Mouse (Mus musculus) forebrain, postnatal 0 days (tissue): ENCODE data around the gene Fars2. TPM values are rescaled to one million over a fixed set of nuclear protein-coding genes. Genes with fewer than 3 reads are reported as not detected.

Experiments used
- ATAC-seq: fragments of 200-750 bp; cut with Nextera tagmentation; 2 replicates; pipeline ENCODE4 v1.8.0; 2017; ENCODE audit warnings: mild to moderate bottlenecking, moderate library complexity
- DNase-seq: peaks from one replicate; pipeline ENCODE4 v3.0.0-alpha.2; 2015
- H3K27ac ChIP-seq: fragments of 300-500 bp; sonication (generic); 2 replicates; pipeline ENCODE4 v1.5.1; 2014; ENCODE audit warnings: low read depth, mild to moderate bottlenecking, antibody characterized with exemption, low read length, moderate library complexity, mixed read lengths
- H3K27me3 ChIP-seq: fragments of 300-500 bp; sonication (generic); 2 replicates; pipeline ENCODE4 v1.6.1; 2014; ENCODE audit warnings: mild to moderate bottlenecking, low read length, mixed read lengths; ENCODE audit not compliant: insufficient read depth
- H3K36me3 ChIP-seq: fragments of 300-500 bp; sonication (generic); 2 replicates; pipeline ENCODE4 v1.6.1; 2014; ENCODE audit warnings: mild to moderate bottlenecking, moderate library complexity; ENCODE audit not compliant: insufficient read depth
- H3K4me1 ChIP-seq: fragments of 300-500 bp; sonication (generic); 2 replicates; pipeline ENCODE4 v1.6.1; 2014; ENCODE audit warnings: antibody characterized with exemption; ENCODE audit not compliant: insufficient read depth
- H3K4me2 ChIP-seq: fragments of 300-500 bp; sonication (generic); 2 replicates; pipeline ENCODE4 v1.6.1; 2014; ENCODE audit warnings: low read depth, mild to moderate bottlenecking, moderate library complexity
- H3K4me3 ChIP-seq: fragments of 300-500 bp; sonication (generic); 2 replicates; pipeline ENCODE4 v1.5.1; 2014; ENCODE audit warnings: low read depth, low read length, mixed read lengths
- H3K9ac ChIP-seq: fragments of 300-500 bp; sonication (generic); 2 replicates; pipeline ENCODE4 v1.6.1; 2014; ENCODE audit warnings: mild to moderate bottlenecking
- H3K9me3 ChIP-seq: fragments of 300-500 bp; sonication (generic); 2 replicates; pipeline ENCODE4 v1.6.1; 2016; ENCODE audit warnings: low read length
- CTCF ChIP-seq: sonication (generic); IDR thresholded peaks from 2 replicates; pipeline ENCODE4 v1.5.1; 2016; ENCODE audit warnings: antibody characterized with exemption, control low read depth, low read depth
- WGBS: fragments of 180-500 bp; shearing (Covaris S2); extraction: QIAGEN DNeasy Blood & Tissue Kit; methylation state at CpG from one replicate; pipeline ENCODE4 v1.1.7; 2014; 5-methylcytosine and 5-hydroxymethylcytosine counted together
- polyA plus RNA-seq: library from polyadenylated mRNA; unstranded; fragments of >200 nt; fragmentation: Nextera tagmentation; extraction: Ambion mirVana; gene quantifications from 2 replicates; pipeline ENCODE4 v1.2.1, GENCODE M21; 2015
- total RNA-seq: library from RNA; depleted of rRNA; stranded (reverse); fragments of >200 nt; gene quantifications from 2 replicates; pipeline ENCODE4 v1.2.3, GENCODE M21; 2014

Gene Fars2
- total and polyA plus RNA-seq, 2 experiments from 2014 or later, result 29.9 to 35.5 TPM

- no peak for TF ChIP-seq CTCF
- Histone ChIP-seq H3K27ac (peak overlapping the region; percentile 40; the same call in 1 of the 2 replicates), H3K9ac (peak overlapping the region; percentile 59), H3K4me1 (no peaks in the 10 kb centered on the region), H3K4me3 (peak overlapping the region; percentile 66), H3K36me3 (no peaks in the 10 kb centered on the region), H3K27me3 (no peaks in the 10 kb centered on the region), H3K4me2 (peak overlapping the region; percentile 96), H3K9me3 (no peaks in the 10 kb centered on the region)
- 5% methylated on average over 21 of the region's 21 CpGs for WGBS
- DNase-seq (peak; percentile 21), ATAC-seq (no peak; the same call in 1 of the 2 replicates)
Observed at GRCm38 (mm10) chr13:36116520-36117142, 581 bp upstream of the Fars2 start.

GRCm38 (mm10) chr13:36119684-36120083, 2.5 kb downstream of the Fars2 start:
- no peak overlapping the region for H3K9ac ChIP-seq
- H3K4me3 ChIP-seq, result no peak overlapping the region
- no peak for DNase-seq
- no peaks in the 10 kb centered on the region for H3K9me3 ChIP-seq
- no peaks in the 10 kb centered on the region for H3K27me3 ChIP-seq
- H3K36me3 ChIP-seq, result no peaks in the 10 kb centered on the region
- 76% methylated on average over 4 of the region's 4 CpGs for WGBS
- TF ChIP-seq CTCF, result 0 out of 2 replicates have a peak, but pooled peaks have one; percentile 8
- H3K27ac ChIP-seq, result no peak overlapping the region
- ATAC-seq, result no peak
- no peak overlapping the region for H3K4me2 ChIP-seq
- no peaks in the 10 kb centered on the region for H3K4me1 ChIP-seq

DNA sequence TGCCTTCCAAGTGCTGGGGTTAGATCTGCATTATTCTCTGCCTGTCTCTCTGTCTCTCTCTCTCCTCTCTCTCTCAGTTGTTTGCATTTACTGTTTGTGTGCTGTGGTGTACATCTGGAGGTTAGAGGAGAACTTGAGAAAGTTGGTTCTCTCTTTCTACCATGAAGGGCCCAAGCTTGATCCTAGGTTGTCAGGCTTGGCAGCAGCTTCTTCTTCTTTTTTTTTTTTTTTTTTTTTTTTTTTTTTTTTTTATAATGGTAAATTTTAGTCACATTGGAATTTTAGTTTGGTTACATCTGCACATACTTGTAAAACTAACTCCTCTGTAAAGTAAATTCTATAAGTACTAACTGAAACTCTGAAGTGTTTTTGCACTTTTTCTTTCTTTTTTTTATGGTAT, 3.4 kb downstream of the Fars2 start:
- Histone ChIP-seq H3K4me1 (no peaks in the 10 kb centered on the region), H3K27ac (no peak overlapping the region), H3K9me3 (no peaks in the 10 kb centered on the region), H3K27me3 (no peaks in the 10 kb centered on the region), H3K4me3 (no peak overlapping the region), H3K9ac (no peak overlapping the region), H3K4me2 (no peak overlapping the region), H3K36me3 (no peaks in the 10 kb centered on the region)
- TF ChIP-seq CTCF, result no peak
- no peak for DNase-seq
- no peak for ATAC-seq

- no peak for TF ChIP-seq CTCF
- Histone ChIP-seq H3K9me3 (no peaks in the 10 kb centered on the region), H3K27ac (no peak overlapping the region), H3K4me2 (no peak overlapping the region), H3K4me3 (no peak overlapping the region), H3K27me3 (no peaks in the 10 kb centered on the region), H3K9ac (no peak overlapping the region), H3K36me3 (no peaks in the 10 kb centered on the region), H3K4me1 (no peaks in the 10 kb centered on the region)
- 42% methylated on average over 2 of the region's 2 CpGs for WGBS
- peak; percentile 24 for DNase-seq
- peak; percentile 88 for ATAC-seq
Observed at GRCm38 (mm10) chr13:36129360-36130054, 12.3 kb downstream of the Fars2 start.

DNA sequence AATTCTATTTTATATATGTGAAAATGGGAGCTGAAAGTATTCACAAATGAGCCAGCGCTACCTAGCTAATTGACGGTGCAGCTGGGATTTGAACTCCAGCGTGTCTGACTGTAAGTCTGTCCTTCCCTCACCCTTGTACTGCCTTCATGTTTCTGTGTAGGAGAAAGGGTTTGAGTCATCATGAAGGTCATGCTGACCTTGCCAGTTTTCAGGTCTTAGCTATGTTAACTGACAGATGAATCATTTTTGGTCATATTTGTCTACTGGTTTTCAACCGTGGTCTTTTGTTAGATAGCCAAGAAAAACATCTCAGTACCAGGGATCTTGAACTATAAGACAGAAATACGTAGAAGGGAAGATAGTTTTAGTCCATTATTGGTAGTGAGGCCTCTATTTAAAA, 14.2 kb downstream of the Fars2 start:
- no peak for TF ChIP-seq CTCF
- H3K27ac ChIP-seq, result no peak overlapping the region
- no peaks in the 10 kb centered on the region for H3K27me3 ChIP-seq
- H3K9me3 ChIP-seq, result no peaks in the 10 kb centered on the region
- H3K4me3 ChIP-seq, result no peak overlapping the region
- no peaks in the 10 kb centered on the region for H3K4me1 ChIP-seq
- no peak overlapping the region for H3K9ac ChIP-seq
- DNase-seq (no peak), ATAC-seq (no peak)
- WGBS, result 87% methylated on average over 5 of the region's 5 CpGs
- no peaks in the 10 kb centered on the region for H3K36me3 ChIP-seq
- H3K4me2 ChIP-seq, result no peak overlapping the region

DNA sequence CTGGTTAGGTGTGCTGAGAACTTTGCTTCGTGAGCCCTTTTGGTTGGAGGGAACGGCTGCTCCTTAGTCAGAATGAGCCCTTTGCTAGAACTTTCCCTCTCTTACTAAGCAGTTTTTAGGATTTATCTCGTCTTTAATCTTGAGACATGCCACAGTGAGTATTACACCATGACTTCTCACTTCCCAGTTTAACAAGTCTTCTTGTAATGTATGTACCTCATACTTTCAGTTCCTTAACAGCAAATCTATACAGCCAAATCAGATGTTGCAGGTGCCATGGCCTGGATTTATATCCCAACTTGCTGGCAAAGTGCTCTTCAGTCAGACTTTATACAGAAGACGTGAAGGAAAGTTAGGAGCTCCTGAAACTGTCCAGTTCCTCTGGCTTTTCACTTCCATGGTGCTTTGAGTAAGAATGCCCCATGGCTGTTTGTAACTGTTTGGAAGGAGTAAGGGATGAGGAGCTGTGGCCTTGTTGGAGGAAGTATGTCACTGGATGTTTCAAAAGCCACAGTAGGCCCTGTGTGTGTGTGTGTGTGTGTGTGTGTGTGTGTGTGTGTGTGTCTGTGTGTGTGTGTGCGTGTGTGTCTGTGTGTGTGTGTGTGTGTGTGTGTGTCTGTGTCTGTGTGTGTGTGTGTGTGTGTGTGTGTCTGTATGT, 14.9 kb downstream of the Fars2 start:
- Histone ChIP-seq H3K4me2 (no peak overlapping the region), H3K27me3 (no peaks in the 10 kb centered on the region), H3K9me3 (no peaks in the 10 kb centered on the region), H3K4me1 (no peaks in the 10 kb centered on the region), H3K9ac (no peak overlapping the region), H3K27ac (no peak overlapping the region), H3K4me3 (no peak overlapping the region), H3K36me3 (no peaks in the 10 kb centered on the region)
- DNase-seq (no peak), ATAC-seq (no peak)
- WGBS, result 82% methylated on average over 5 of the region's 5 CpGs
- TF ChIP-seq CTCF, result no peak

DNA sequence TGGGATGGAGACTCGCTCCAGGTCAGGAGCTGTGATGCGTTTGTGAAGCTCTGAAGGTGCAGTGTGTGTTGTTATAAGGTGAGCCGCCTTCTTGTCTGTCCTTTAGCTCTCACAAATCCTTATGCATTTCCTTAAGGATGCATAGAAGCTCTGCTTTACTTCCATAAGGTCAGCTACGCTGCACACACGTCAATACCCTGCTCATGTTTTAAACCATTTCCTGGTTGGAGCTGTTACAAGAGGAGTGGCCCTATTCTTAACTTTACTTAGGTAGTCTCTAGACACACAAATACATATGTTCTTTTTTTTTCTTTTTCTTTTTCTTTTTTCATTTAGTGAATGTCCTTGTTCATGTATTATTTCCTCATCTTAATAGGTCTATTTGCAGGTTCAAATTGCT, 22.5 kb downstream of the Fars2 start:
- Histone ChIP-seq H3K27ac (no peak overlapping the region), H3K4me2 (no peak overlapping the region), H3K4me1 (no peaks in the 10 kb centered on the region), H3K9ac (no peak overlapping the region), H3K27me3 (no peaks in the 10 kb centered on the region), H3K4me3 (no peak overlapping the region), H3K9me3 (no peaks in the 10 kb centered on the region), H3K36me3 (no peaks in the 10 kb centered on the region)
- TF ChIP-seq CTCF, result no peak
- DNase-seq (no peak), ATAC-seq (no peak)
- WGBS, result 85% methylated on average over 5 of the region's 5 CpGs
